Mouse (Mus musculus) yolk sac, embryonic 10.5 days (tissue): Measurements from ENCODE around the gene Hspa1l.
"Not testable (repeated sequence)": the region's sequence is repeated elsewhere in the genome, so short reads cannot be mapped to it uniquely, and the experiment has no call there.

Experiments used
- DNase-seq: peaks from one replicate; pipeline ENCODE4 v3.0.0-alpha.2; 2017; ENCODE audit warnings: low spot score

The Hspa1l gene

DNA sequence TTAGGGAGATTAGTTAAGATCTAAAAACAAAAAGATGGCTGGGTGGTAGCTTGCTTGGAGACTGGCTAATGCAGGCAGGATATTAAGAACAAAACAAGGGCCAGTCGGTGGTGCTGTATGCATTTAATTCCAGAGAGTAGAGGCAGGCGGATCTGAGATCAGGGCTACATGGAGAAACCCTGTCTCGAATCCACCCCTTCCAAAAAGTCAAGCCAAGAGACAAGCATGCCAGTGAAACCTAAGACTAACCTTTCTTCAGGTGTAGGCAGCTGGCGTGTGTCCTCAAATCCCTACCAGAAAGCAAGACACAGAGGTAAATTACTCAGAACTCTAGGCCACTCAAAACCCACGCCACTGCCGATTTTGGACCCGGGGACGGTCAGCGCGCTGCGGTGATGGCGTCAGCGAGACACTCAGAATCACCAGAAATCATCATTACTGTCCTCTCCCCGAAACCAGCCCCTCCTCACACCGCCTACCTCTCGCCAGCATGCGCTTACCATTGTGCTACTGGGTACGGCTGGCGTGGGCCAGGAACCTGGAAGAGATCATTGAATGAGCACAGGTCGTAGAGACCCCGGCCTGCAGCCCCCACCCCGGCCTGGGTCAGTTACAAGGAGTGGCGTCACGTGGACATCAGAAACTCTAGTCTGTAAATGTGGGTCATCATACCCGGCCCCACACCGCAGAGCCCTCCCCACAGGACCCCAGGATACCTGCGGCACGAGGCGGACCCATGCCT, 20.7 kb upstream of the Hspa1l start:
- DNase-seq: no peak

DNA sequence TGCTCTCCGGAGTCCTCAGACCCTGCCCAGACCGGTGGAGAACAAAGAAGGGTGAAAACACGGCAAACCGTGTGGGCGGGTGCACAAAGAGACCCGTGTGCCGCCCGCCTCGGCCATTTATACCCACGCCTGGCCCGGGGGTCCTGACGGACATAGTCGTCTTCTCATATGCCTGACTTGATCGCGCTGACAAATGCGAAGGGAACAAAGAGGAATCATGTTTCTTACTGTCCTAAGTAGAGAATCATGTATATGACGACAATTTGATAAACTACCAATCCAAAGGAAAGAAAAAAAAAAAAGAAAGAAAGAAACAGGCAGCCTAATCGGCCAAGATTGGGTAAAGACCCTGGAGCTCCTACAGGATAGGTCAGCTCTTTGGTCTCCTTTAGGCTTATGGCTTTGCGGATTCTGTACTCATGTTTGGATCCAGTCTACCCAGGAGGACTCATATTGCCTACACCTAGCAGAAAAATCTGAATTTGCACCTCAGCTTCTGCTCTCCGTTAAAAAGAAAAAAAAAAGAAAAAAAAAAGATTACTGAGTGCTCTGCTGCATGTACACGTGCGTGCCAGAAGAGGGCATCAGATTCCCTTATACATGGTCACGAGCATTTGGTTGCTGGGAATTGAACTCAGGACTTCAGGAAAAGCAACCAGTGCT, 20.0 kb upstream of the Hspa1l start:
- peak; percentile 82 for DNase-seq

DNA sequence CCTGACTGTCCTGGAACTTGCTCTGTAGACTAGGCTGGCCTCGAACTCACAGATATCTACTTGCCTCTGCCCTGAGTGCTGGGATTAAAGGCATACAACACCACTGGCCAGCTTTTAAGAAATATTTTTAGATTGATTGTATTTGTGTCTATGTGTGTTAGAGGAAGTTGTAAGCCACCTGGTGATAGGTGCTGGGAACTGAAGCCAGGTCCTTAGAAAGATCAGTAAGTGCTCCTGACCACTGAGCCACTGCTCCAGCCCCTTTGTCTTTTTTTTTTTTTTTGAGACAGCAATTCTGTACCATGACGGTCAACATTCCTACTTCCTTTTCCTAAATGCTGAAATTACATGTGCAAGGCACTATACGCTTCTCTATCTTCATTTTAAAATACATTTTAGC, 19.2 kb upstream of the Hspa1l start:
- DNase-seq: no peak

DNA sequence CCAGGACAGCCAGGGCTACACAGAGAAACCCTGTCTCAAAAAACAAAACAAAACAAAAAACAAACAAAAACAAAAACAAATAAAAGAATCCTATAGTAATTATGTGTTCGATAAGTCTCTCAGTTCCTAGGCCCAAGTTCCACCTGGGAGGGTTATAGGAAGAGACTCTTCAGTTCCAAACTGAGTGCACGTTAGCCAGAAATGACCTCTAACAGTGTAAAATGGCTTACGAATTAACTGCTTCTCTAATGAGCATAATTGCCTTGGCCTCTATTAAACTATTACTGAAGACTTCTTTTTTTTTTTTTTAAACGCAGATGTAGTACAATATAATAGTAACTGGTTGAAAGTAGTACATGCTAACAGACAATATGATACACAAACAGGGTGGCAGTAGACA, 18.6 kb upstream of the Hspa1l start:
- DNase-seq: no peak

DNA sequence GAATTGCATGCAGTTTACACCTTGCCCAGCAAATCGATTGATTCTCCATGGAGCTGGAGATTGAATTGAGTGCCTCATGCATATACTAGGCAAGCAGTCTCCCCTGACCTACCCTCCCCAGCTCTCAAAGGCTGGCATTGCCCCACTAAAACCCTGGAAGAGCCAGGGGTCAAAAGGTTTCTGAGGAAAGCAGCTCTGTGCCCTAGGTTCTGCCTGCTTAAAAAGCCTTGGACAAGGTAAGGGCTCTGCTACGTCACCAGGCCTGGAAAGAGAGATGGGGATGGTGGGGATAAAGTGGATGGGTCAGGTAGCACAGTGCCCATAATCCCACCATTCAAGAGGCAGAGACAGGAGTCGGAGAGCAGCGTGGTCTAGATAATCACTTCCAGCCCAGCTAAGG, 17.7 kb upstream of the Hspa1l start:
- no peak for DNase-seq

DNA sequence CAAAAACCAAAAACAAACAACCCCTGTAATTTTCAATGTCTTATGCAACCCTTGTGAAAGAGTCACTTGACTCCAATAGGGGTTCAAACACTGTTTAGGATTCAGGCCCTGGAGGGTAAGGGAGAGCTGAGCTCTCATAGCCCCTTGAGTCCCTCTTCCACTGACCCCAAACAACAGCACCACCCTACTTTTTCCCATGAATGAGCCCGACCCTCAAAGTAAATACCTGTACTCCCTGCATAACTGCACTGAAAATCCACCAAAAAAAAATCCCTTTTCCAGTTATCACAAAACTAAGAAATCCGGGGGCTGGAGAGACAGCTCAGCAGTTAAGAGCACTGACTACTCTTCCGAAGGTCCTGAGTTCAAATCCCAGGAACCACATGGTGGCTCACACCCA, 16.6 kb upstream of the Hspa1l start:
- DNase-seq: no peak

DNA sequence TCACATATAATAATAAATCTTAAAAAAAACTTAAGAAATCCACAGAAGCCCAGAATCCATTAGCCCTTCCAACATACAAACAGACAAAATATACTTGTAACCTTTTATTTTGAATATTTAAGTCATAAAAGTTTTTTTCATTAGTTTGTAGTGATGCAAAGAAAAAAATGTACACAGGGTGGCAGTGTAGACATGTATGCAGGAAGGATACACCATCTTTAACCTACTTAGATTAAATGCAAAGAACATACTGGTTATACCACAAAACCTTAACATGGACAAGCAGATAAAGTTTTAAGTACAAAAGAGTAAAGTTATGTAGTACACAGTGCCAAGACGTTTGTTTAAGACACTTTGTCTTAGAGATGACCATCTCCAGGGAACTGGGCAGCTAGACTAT, 16.2 kb upstream of the Hspa1l start:
- no peak for DNase-seq

DNA sequence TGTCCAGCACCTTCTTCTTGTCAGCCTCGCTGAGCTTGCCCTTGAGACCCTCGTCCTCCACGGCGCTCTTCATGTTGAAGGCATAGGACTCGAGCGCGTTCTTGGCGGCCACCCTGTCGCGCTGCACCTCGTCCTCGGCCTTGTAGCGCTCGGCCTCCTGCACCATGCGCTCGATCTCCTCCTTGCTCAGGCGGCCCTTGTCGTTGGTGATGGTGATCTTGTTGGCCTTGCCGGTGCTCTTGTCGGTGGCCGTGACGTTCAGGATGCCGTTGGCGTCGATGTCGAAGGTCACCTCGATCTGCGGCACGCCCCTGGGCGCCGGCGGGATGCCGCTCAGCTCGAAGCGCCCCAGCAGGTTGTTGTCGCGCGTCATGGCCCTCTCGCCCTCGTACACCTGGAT, 15.2 kb upstream of the Hspa1l start:
- DNase-seq: not testable (repeated sequence)

DNA sequence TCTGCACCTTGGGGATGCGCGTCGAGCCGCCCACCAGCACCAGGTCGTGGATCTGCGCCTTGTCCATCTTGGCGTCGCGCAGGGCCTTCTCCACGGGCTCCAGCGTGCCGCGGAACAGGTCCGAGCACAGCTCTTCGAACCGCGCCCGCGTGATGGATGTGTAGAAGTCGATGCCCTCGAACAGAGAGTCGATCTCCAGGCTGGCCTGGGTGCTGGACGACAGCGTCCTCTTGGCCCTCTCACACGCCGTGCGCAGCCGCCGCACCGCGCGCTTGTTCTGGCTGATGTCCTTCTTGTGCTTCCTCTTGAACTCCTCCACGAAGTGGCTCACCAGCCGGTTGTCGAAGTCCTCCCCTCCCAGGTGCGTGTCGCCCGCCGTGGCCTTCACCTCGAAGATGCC, 14.5 kb upstream of the Hspa1l start:
- DNase-seq: not testable (repeated sequence)

DNA sequence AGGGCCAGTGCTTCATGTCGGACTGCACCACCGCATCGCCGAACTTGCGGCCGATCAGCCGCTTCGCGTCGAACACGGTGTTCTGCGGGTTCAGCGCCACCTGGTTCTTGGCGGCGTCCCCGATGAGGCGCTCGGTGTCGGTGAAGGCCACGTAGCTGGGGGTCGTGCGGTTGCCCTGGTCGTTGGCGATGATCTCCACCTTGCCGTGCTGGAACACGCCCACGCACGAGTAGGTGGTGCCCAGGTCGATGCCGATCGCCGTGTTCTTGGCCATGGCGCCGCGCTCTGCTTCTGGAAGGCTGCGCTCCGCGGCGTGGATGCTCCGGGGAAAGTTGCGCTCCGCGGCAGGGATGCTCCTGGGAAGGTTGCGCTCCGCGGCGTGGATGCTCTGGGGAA, 13.8 kb upstream of the Hspa1l start:
- DNase-seq: not testable (repeated sequence)

DNA sequence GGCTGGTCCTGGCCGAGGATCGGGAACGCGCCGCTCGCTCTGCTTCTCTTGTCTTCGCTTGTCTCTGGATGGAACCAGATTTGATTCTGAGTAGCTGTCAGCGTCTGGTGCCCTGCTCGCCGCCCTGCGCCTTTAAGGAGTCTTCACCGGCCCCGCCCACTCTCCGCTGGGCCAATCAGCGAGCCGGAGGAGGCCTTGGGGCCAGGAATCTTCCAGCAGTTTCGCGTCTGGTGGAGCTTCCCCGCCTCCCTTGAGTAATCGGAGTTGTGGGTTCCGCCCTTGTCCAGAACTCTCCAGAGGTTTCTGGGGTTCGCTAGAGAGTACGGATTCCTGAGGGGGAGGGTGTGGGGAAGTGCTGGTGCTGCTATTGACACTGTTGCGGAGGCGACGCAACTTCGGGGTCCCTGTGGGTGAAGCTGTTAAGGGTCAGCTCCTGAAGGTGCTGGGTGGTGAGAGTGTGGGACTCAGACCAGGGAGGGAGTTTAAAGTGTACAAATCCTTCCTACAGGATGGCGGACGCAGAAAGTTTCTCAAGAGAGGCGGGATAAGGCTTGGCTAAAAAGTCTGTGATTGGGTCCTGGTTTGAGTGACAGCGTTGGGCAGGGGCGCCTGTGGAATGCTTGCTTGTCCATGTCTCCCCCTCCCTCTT, 13.2 kb upstream of the Hspa1l start, which contains the start of gene Hspa1b:
TSS of gene Hspa1b (minus strand) at position 109 of the 649 bp plus-strand sequence.
- DNase-seq: peak; percentile 93

DNA sequence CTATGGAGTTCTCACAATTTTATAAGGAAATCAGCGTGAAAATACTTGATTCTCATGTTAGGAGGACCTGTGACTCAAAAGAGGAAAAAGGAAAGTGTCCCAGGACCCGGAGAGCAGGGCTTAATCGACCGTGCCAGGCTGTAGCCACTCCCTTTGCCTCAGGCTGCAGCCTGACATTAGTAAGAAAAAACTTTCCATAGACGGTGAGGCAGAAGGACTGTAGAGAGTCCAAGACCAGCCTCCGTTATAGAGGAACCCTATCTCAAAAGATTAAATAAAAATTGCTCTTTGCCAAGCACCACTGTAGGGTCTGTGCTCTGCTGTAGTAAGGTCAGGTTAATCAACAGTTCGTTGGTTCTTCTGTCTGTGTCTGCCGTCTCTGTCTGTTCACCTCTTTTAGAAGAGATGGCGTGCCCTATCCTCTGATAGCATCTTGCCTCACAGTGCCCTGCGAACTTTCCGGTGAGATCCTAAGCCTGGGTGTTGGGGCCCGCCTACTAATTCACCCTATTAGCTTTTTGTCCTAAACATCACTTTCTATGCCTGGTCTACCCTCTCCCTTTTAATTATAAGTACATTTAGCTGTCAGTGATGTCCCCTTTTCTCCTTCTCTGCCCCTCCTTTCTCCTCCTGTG, 12.5 kb upstream of the Hspa1l start:
- no peak for DNase-seq

DNA sequence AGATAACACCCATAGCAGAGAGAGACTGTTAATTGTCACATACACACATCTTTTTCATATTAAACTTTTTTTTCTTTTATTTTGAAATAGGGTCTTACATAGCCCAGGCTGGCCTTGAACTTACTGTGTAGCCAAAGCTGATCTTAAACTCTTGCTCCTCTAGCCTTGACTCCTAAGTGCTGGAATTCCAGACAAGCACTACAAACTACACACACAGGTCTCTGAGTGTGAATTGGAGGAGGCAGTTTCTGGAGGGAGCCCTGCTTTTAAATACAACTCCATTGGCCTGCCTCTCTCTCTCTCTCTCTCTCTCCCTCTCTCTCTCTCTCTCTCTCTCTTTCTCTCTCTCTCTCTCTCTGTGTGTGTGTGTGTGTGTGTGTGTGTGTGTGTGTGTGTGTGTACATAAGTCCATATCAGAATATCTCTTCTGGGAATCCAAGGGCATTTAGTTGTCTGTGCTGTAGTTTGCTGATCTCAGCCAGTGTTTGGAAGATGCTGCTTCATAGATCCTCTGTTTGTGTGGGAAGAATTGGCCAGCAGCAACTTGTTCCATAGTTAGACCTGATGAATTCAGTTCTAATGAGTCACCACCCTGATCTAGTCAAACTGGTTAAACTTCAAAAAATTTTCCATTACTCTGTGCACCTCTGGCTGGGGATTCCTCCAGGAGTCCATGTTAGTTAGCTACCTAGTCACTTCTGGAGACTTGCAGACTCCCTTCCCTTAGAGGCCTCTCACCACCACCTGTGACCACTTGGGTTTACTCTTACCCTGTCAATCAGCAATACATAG, 11.6 kb upstream of the Hspa1l start:
- DNase-seq: no peak

DNA sequence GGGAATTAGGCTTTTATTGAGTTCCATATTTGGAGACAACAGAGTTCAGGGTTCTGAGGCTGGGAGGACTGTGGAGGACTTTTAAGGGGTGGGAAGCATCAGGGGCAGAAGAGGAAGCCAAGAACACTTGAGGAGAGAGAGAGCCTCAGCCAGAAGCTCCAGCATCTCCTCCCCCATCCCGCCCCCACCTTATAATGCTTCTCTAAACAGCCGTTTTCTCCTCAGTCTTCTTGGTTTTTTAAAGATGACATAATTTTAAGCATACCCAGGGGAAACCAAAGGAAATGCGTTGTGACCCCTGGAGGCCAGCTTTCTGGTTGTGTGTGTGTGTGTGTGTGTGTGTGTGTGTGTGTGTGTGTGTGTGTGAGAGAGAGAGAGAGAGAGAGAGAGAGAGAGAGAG, 10.4 kb upstream of the Hspa1l start:
- no peak for DNase-seq

DNA sequence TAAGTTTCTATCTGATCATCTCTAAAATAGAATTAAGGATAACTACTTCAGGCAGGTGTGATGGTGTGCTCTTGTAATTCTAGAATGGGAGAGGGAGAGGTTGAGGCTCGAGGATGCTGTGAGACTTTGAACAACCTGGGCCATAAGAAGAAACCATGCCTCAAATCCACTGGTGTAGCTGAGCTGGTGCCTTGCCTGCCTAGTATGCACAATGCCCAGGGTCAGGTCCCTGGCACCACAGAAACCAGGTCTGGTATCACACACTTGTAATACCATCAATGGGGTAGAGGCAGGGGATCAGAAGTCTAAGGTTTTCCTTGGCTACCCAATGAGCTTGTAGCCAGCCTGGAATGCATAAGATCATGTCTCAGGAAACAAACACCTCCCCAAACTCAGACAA, 9.7 kb upstream of the Hspa1l start:
- no peak for DNase-seq

DNA sequence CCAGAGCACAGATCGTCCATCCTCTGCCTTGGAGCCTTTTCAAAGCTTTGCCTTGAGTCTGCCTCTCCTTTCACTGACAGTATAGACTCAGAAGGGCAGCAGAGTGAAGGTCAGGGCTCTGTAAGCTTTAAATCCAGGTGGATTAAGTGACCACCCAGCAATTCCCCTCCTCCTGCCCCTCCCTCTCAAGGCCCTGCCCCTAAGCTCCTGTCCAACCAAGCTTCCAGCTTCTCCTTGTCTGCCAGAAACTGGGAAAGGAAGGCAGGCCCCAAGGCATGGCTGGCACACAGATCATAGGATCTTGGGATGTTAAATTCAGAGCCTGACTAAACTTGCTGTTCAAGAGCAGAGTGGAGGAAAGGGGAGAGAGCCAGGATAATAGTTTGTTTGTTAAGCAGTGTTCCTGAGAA, 7.9 kb upstream of the Hspa1l start:
- DNase-seq: peak; percentile 65

DNA sequence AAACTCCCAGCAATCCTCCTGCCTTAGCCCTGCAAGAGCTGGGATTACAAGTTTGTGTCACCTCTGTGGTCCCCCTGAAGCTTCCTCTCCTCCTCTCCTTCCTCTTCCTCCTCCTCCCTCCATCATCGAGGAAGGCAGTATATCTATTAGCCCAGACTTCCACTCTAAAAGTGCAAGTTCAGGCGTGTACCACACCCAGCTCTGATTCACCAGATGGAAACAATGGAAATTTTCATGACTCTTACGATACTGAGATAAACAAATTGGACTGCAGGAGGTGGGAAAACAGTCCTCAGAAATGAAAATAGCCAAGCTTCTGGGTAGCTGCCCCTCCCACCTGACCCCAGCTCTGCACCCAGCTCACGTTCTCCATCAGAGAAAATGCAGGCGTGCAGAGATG, 6.9 kb upstream of the Hspa1l start:
- no peak for DNase-seq

DNA sequence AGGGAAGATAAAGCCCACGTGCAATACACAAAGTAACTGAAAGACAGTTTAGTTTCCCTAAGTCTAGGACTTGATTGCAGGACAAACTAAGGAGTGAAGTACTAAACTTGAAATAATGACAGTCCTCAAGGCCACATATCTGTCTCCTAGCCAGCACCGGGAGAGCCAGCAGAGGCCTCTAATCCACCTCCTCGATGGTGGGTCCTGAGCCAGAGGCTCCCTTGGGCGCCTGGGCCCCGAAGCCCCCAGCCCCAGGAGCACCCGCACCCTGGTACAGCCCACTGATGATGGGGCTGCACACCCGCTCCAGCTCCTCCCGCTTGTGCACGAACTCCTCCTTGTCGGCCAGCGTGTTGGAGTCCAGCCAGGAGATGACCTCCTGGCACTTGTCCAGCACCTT, 2.7 kb upstream of the Hspa1l start, which contains the start of gene Gm20481:
TSS of gene Gm20481 (plus strand) at position 91 of the 400 bp plus-strand sequence.
- not testable (repeated sequence) for DNase-seq

DNA sequence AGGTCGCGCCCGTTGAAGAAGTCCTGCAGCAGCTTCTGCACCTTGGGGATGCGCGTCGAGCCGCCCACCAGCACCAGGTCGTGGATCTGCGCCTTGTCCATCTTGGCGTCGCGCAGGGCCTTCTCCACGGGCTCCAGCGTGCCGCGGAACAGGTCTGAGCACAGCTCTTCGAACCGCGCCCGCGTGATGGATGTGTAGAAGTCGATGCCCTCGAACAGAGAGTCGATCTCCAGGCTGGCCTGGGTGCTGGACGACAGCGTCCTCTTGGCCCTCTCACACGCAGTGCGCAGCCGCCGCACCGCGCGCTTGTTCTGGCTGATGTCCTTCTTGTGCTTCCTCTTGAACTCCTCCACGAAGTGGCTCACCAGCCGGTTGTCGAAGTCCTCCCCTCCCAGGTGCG, 1.7 kb upstream of the Hspa1l start:
- not testable (repeated sequence) for DNase-seq

DNA sequence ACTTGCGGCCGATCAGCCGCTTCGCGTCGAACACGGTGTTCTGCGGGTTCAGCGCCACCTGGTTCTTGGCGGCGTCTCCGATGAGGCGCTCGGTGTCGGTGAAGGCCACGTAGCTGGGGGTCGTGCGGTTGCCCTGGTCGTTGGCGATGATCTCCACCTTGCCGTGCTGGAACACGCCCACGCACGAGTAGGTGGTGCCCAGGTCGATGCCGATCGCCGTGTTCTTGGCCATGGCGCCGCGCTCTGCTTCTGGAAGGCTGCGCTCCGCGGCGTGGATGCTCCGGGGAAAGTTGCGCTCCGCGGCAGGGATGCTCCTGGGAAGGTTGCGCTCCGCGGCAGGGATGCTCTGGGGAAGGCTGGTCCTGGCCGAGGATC, 822 bp upstream of the Hspa1l start:
- not testable (repeated sequence) for DNase-seq

DNA sequence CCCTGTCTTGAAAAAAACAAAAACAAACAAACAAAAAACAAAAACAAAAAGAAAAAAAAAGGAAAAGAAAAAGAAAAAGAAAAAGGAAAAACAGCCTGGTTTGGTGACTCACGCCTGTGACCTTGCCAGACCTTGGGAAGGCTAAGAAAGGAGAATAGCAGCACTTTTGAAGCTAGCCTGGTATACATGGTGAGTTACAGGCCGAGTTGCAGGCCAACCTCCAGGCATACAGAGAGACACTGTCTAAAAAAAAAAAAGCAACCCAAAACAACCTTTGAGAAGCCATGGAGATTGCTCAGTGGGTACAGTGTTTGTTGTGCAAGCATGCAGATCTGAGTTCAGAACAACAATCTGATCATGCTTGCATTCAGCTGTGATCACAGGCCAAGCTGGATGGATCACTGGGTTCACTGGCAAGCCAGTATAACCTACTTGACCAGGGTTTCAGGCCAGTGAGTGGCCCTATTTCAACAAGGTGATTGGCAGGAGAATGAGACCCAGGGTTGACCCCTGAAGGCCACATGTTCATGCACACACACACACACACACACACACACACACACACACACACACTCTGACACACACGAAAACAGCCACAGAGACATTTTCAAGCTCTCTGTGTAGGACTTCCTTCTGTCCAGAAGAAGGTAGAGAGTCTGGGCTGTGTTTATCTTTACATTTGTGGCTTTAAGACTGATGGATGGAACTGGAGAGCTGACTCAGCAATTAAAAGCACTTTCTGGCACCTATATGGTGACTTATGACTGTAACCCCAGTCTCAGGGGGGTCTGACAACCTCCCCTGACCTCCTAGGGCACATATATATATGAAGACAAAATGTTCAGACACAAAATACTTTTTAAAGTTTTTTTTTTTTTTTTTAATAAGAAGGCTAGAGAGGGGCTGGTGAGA, 3.3 kb downstream of the Hspa1l start:
- DNase-seq: no peak
